Mouse (Mus musculus): ENCODE results near the gene Bbc3. TPM values are rescaled to one million over a fixed set of nuclear protein-coding genes. Genes with fewer than 3 reads are reported as not detected.
A peak's percentile ranks its signal among the peaks of the same experiment; 100 is the strongest.
"Not testable (repeated sequence)": the region's sequence is repeated elsewhere in the genome, so short reads cannot be mapped to it uniquely, and the experiment has no call there.

Bbc3 gene
- polyA plus RNA-seq, 1 experiment from 2014 or later, result 8.3 TPM

- ATAC-seq (ENCODE audit: low FRiP score) (no peak), DNase-seq (ENCODE audit: low spot score, missing footprints) (no peak)
- Histone ChIP-seq H3K36me3 (ENCODE audit: control insufficient read depth, insufficient read depth, low read length) (no peaks in the 10 kb centered on the region), H3K27me3 (ENCODE audit: control insufficient read depth, insufficient read depth, low read length) (no peaks in the 10 kb centered on the region; the same call in 1 of the 2 replicates), H3K9me3 (ENCODE audit: control insufficient read depth, low read length) (no peaks in the 10 kb centered on the region), H3K4me1 (ENCODE audit: control insufficient read depth, insufficient read depth, low read length) (peaks cover 23% of the 10 kb centered on the region), H3K4me3 (ENCODE audit: low read depth, low read length) (no peak overlapping the region), H3K9ac (ENCODE audit: low read length) (no peak overlapping the region), H3K27ac (ENCODE audit: low read depth, low read length) (no peak overlapping the region), H3K4me2 (no peak overlapping the region)
- WGBS, result 65% methylated on average over 2 of the region's 2 CpGs
Measured at GRCm38 (mm10) chr7:16297616-16298015, 10.6 kb upstream of the Bbc3 start.

GRCm38 (mm10) chr7:16298927-16299326, 9.3 kb upstream of the Bbc3 start:
- Histone ChIP-seq H3K36me3 (ENCODE audit: control insufficient read depth, insufficient read depth, low read length) (no peaks in the 10 kb centered on the region), H3K9ac (ENCODE audit: low read length) (0 out of 2 replicates have a peak overlapping the region, but pooled peaks have one; percentile 63), H3K4me1 (ENCODE audit: control insufficient read depth, insufficient read depth, low read length) (peaks cover 23% of the 10 kb centered on the region), H3K9me3 (ENCODE audit: control insufficient read depth, low read length) (no peaks in the 10 kb centered on the region), H3K4me2 (peak overlapping the region; percentile 84), H3K27me3 (ENCODE audit: control insufficient read depth, insufficient read depth, low read length) (no peaks in the 10 kb centered on the region; the same call in 1 of the 2 replicates), H3K4me3 (ENCODE audit: low read depth, low read length) (peak overlapping the region; percentile 37; the same call in 1 of the 2 replicates), H3K27ac (ENCODE audit: low read depth, low read length) (no peak overlapping the region)
- ATAC-seq (ENCODE audit: low FRiP score), result no peak
- no peak for DNase-seq (ENCODE audit: low spot score, missing footprints)
- 75% methylated on average over 5 of the region's 5 CpGs for WGBS

DNA sequence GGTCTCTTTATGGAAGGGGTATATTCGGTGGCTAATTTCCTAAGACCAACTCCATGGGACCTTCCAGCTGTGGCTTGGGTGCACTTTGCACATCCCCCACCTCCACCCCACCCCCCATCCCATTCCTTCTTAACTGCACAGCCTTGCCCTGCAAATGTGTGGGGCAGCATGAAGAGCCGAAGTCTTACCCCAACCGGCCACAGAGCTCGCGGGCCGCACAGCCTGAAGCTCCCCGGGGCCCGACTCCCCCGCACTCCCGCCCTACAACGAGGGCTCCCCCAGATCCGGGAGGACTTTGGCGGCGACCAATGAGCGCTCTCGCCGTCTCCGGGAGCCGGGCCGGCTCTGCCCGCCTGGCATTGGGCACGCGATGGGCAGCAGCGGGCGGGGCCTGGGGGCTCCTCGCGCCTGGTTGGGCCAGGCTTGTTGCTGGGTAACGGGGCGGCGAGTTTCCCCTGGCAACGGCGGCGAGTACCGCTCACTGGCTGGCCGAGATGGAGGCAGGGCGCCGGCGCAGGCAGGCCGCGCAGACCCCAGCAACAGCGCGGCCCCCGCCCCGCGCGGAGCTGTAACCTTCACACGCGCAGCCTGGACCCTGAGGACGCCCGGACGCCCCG, 8.7 kb upstream of the Bbc3 start:
- WGBS, result 1% methylated on average over 52 of the region's 52 CpGs
- Histone ChIP-seq H3K27ac (ENCODE audit: low read depth, low read length) (peak overlapping the region; percentile 12; the same call in 1 of the 2 replicates), H3K4me3 (ENCODE audit: low read depth, low read length) (peak overlapping the region; percentile 37), H3K27me3 (ENCODE audit: control insufficient read depth, insufficient read depth, low read length) (no peaks in the 10 kb centered on the region; the same call in 1 of the 2 replicates), H3K36me3 (ENCODE audit: control insufficient read depth, insufficient read depth, low read length) (no peaks in the 10 kb centered on the region), H3K9ac (ENCODE audit: low read length) (peak overlapping the region; percentile 63), H3K4me1 (ENCODE audit: control insufficient read depth, insufficient read depth, low read length) (peaks cover 23% of the 10 kb centered on the region), H3K9me3 (ENCODE audit: control insufficient read depth, low read length) (no peaks in the 10 kb centered on the region), H3K4me2 (peak overlapping the region; percentile 84)
- DNase-seq (ENCODE audit: low spot score, missing footprints) (peak; percentile 97), ATAC-seq (ENCODE audit: low FRiP score) (peak; percentile 90)

GRCm38 (mm10) chr7:16307141-16307540, 1.1 kb upstream of the Bbc3 start:
- not testable (repeated sequence) for H3K27me3 ChIP-seq (ENCODE audit: control insufficient read depth, insufficient read depth, low read length); H3K4me2 ChIP-seq; H3K27ac ChIP-seq (ENCODE audit: low read depth, low read length); DNase-seq (ENCODE audit: low spot score, missing footprints); H3K9ac ChIP-seq (ENCODE audit: low read length); H3K9me3 ChIP-seq (ENCODE audit: control insufficient read depth, low read length); H3K4me3 ChIP-seq (ENCODE audit: low read depth, low read length); ATAC-seq (ENCODE audit: low FRiP score); H3K36me3 ChIP-seq (ENCODE audit: control insufficient read depth, insufficient read depth, low read length)
- peaks cover 29% of the 10 kb centered on the region for H3K4me1 ChIP-seq (ENCODE audit: control insufficient read depth, insufficient read depth, low read length)
- WGBS, result 73% methylated on average over 6 of the region's 6 CpGs

DNA sequence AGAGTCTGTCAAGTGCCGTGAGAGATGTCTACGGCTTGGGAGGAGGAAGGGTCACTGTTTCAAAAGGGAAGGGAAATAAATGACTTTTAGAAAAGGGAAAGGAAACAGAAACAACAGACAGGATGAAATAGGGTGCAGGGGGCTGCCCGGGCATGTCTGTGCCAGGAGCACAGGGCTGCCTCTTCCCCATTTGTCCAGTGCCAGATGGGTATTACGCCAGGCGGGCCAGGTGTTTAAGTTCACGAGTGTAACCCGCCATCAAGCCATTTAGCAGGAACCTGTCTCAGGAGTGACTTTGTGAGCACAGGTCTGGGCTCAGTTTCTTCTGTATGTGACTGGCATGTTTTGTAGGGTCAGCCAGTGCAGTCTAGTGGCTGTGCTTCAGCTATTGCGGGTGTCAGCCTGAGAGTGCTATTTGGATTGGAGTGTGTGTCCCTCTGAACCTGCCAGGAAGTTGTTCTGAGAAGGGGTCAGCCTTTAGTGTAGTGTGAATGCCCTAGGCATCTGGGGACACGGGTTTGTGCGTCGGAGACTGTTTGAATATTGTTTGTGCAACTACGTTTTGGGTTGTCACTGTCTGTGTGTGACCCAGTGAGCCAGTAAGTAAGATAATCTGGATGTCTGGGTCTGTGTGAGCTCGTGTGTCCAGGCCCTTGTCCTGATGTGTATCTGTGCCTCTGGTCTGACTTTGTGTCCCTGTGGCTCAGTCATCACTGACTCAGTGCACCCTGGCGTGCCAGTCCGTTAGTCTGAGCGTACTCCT, 543 bp downstream of the Bbc3 start:
- H3K9ac ChIP-seq (ENCODE audit: low read length), result peak overlapping the region; percentile 64; the same call in 1 of the 2 replicates
- peaks cover 2% of the 10 kb centered on the region; the same call in 1 of the 2 replicates for H3K27me3 ChIP-seq (ENCODE audit: control insufficient read depth, insufficient read depth, low read length)
- WGBS, result 49% methylated on average over 16 of the region's 16 CpGs
- H3K36me3 ChIP-seq (ENCODE audit: control insufficient read depth, insufficient read depth, low read length), result no peaks in the 10 kb centered on the region
- peaks cover 42% of the 10 kb centered on the region for H3K4me1 ChIP-seq (ENCODE audit: control insufficient read depth, insufficient read depth, low read length)
- peak overlapping the region; percentile 63 for H3K4me3 ChIP-seq (ENCODE audit: low read depth, low read length)
- peak overlapping the region; percentile 98 for H3K4me2 ChIP-seq
- no peak overlapping the region; the same call in 1 of the 2 replicates for H3K27ac ChIP-seq (ENCODE audit: low read depth, low read length)
- DNase-seq (ENCODE audit: low spot score, missing footprints) (peak; percentile 91), ATAC-seq (ENCODE audit: low FRiP score) (no peak)
- H3K9me3 ChIP-seq (ENCODE audit: control insufficient read depth, low read length), result no peaks in the 10 kb centered on the region

DNA sequence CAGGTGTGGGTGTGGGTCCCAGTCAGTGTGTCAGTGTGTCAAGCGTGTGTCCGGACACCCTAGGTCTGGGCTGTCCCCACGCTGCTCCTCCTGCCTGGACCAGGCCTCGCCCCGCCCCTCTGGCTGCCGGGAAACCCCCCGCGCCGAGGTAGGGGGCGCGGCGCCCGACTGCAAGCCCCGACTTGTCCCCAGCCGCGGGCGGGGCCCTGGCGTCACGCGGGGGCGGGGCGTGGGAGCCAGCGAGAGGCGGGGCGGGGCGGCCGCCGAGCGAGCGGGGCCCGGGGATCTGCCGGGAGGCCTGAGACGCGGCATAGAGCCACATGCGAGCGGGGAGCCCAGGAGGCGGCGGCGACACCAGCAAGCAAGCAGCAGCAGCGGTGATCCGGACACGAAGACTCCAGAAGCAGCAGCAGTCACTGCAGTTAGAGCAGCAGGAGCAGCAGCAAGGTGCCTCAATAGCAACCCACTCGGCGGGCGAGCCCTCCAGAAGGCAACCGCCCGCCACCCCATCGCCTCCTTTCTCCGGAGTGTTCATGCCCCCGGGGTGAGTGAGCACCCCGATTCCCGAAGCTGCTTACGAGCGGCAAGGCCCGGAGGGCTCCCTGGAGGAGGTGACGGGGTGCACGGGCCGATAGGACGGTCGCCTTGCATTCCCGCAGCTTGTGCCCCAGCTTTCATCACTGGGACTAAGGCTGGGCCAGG, 1.3 kb downstream of the Bbc3 start:
- no peaks in the 10 kb centered on the region for H3K9me3 ChIP-seq (ENCODE audit: control insufficient read depth, low read length)
- H3K9ac ChIP-seq (ENCODE audit: low read length), result peak overlapping the region; percentile 64
- ATAC-seq (ENCODE audit: low FRiP score) (peak; percentile 28), DNase-seq (ENCODE audit: low spot score, missing footprints) (peak; percentile 93)
- peak overlapping the region; percentile 63 for H3K4me3 ChIP-seq (ENCODE audit: low read depth, low read length)
- peak overlapping the region; percentile 98 for H3K4me2 ChIP-seq
- H3K27me3 ChIP-seq (ENCODE audit: control insufficient read depth, insufficient read depth, low read length), result peaks cover 2% of the 10 kb centered on the region; the same call in 1 of the 2 replicates
- no peaks in the 10 kb centered on the region for H3K36me3 ChIP-seq (ENCODE audit: control insufficient read depth, insufficient read depth, low read length)
- peaks cover 43% of the 10 kb centered on the region for H3K4me1 ChIP-seq (ENCODE audit: control insufficient read depth, insufficient read depth, low read length)
- under 1% methylated on average over 60 of the region's 61 CpGs for WGBS
- no peak overlapping the region for H3K27ac ChIP-seq (ENCODE audit: low read depth, low read length)

DNA sequence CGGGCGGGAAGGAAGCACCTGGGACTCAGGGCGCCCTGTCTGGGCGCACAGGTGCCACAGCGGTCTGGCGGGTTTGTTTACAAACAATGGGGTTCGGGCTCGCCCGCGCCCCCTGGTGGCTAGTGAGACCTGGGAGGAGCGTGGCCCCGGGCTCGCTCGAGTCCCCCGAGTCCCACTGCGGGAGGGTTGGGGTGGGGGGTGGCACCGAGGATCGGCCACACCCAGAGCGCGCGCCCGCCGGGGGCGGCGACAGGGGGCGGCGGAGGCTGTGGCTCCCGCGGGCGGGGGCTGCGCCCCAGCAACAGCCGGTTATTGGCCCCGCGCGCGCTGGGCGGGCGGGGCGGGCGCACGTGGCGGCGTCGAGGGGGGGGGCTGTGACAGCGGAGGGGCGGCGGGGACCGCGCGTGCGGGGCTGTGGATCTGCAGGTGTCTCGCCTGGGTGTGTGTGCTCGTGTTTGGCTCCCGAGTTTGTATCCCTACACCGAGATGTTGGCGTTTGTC, 1.9 kb downstream of the Bbc3 start:
- under 1% methylated on average over 33 of the region's 56 CpGs for WGBS
- H3K4me3 ChIP-seq (ENCODE audit: low read depth, low read length), result peak overlapping the region; percentile 63
- ATAC-seq (ENCODE audit: low FRiP score), result no peak
- H3K4me1 ChIP-seq (ENCODE audit: control insufficient read depth, insufficient read depth, low read length), result peaks cover 44% of the 10 kb centered on the region
- DNase-seq (ENCODE audit: low spot score, missing footprints), result peak; percentile 97
- H3K9me3 ChIP-seq (ENCODE audit: control insufficient read depth, low read length), result no peaks in the 10 kb centered on the region
- H3K36me3 ChIP-seq (ENCODE audit: control insufficient read depth, insufficient read depth, low read length), result no peaks in the 10 kb centered on the region
- H3K9ac ChIP-seq (ENCODE audit: low read length), result peak overlapping the region; percentile 64
- H3K27me3 ChIP-seq (ENCODE audit: control insufficient read depth, insufficient read depth, low read length), result peaks cover 2% of the 10 kb centered on the region; the same call in 1 of the 2 replicates
- H3K27ac ChIP-seq (ENCODE audit: low read depth, low read length), result no peak overlapping the region
- H3K4me2 ChIP-seq, result peak overlapping the region; percentile 98

GRCm38 (mm10) chr7:16310521-16311452, 2.6 kb downstream of the Bbc3 start:
- ATAC-seq (ENCODE audit: low FRiP score), result no peak
- H3K27me3 ChIP-seq (ENCODE audit: control insufficient read depth, insufficient read depth, low read length), result peaks cover 2% of the 10 kb centered on the region; the same call in 1 of the 2 replicates
- peaks cover 44% of the 10 kb centered on the region for H3K4me1 ChIP-seq (ENCODE audit: control insufficient read depth, insufficient read depth, low read length)

More at GRCm38 (mm10) chr7:16310521-16311452, 2.6 kb downstream of the Bbc3 start:
- H3K27ac ChIP-seq (ENCODE audit: low read depth, low read length), result no peak overlapping the region
- peak; percentile 93 for DNase-seq (ENCODE audit: low spot score, missing footprints)
- H3K9me3 ChIP-seq (ENCODE audit: control insufficient read depth, low read length), result no peaks in the 10 kb centered on the region
- H3K4me3 ChIP-seq (ENCODE audit: low read depth, low read length), result peak overlapping the region; percentile 63
- H3K36me3 ChIP-seq (ENCODE audit: control insufficient read depth, insufficient read depth, low read length), result no peaks in the 10 kb centered on the region
- peak overlapping the region; percentile 64 for H3K9ac ChIP-seq (ENCODE audit: low read length)
- under 1% methylated on average over 31 of the region's 31 CpGs for WGBS
- peak overlapping the region; percentile 98 for H3K4me2 ChIP-seq
